Mouse (Mus musculus) C2C12 (cell line): ENCODE data around the gene Gm43517. TPM values are rescaled to one million over a fixed set of nuclear protein-coding genes. Genes with fewer than 3 reads are reported as not detected.

ENCODE experiments used
- H3K27me3 ChIP-seq: one replicate; pipeline ENCODE4 v1.6.1; 2011; ENCODE audit not compliant: control insufficient read depth, insufficient read depth, insufficient read length
- H3K36me3 ChIP-seq: one replicate; pipeline ENCODE4 v1.6.1; 2011; ENCODE audit not compliant: control insufficient read depth, insufficient read depth
- H3K4me3 ChIP-seq: one replicate; pipeline ENCODE4 v1.5.1; 2011; ENCODE audit warnings: mild to moderate bottlenecking, control low read depth; ENCODE audit not compliant: poor library complexity, insufficient read depth, severe bottlenecking
- H3K79me2 ChIP-seq: one replicate; pipeline ENCODE4 v1.6.1; 2011; ENCODE audit not compliant: control insufficient read depth, insufficient read depth
- H3K79me3 ChIP-seq: one replicate; pipeline ENCODE4 v1.6.1; 2011; ENCODE audit warnings: low read depth, control low read depth
- H3ac ChIP-seq: one replicate; pipeline ENCODE3; 2011; ENCODE audit warnings: low read depth; ENCODE audit not compliant: control insufficient read depth, insufficient read length
- CEBPB ChIP-seq: IDR thresholded peaks from one replicate; pipeline ENCODE4 v1.6.1; 2011; ENCODE audit warnings: low read depth, mild to moderate bottlenecking, control low read depth, moderate library complexity
- CTCF ChIP-seq: IDR thresholded peaks from one replicate; pipeline ENCODE4 v1.5.1; 2011; ENCODE audit not compliant: control insufficient read depth, insufficient read depth, insufficient read length
- FOSL1 ChIP-seq: IDR thresholded peaks from one replicate; pipeline ENCODE4 v1.8.0; 2011; ENCODE audit warnings: mild to moderate bottlenecking, low read length; ENCODE audit not compliant: poor library complexity, insufficient read depth, severe bottlenecking
- MAX ChIP-seq: IDR thresholded peaks from one replicate; pipeline ENCODE4 v1.6.1; 2011; ENCODE audit warnings: mild to moderate bottlenecking, control low read depth
- MYOD1 ChIP-seq: IDR thresholded peaks from one replicate; pipeline ENCODE4 v1.6.1; 2011; ENCODE audit warnings: low read depth; ENCODE audit not compliant: control insufficient read depth, insufficient read length
- MYOG ChIP-seq: IDR thresholded peaks from one replicate; pipeline ENCODE4 v1.6.1; 2011; ENCODE audit not compliant: control insufficient read depth, insufficient read length; ENCODE audit errors: extremely low read depth
- USF1 ChIP-seq: IDR thresholded peaks from one replicate; pipeline ENCODE4 v1.6.1; 2011; ENCODE audit warnings: low read depth, mild to moderate bottlenecking, control low read depth, moderate library complexity
- polyA plus RNA-seq: library from polyadenylated mRNA; unstranded; fragments of >200 nt; fragmentation: generic; extraction: Trizol; gene quantifications from one replicate; pipeline ENCODE4 v1.2.1, GENCODE M21; 2012; ENCODE audit warnings: missing spikeins

The Gm43517 gene
- polyA plus RNA-seq, 1 experiment, result not detected

GRCm38 (mm10) chr12:49398163-49398540 is 13.2 kb downstream of the Gm43517 start:
- Histone ChIP-seq H3K36me3 (no peaks in the 10 kb centered on the region), H3K79me2 (no peaks in the 10 kb centered on the region), H3K27me3 (no peaks in the 10 kb centered on the region), H3ac (no peak overlapping the region), H3K79me3 (no peaks in the 10 kb centered on the region), H3K4me3 (no peak overlapping the region)
- TF ChIP-seq MYOG, result no peak
- TF ChIP-seq CEBPB, result no peak
- no peak for TF ChIP-seq CTCF
- no peak for TF ChIP-seq MYOD1
- TF ChIP-seq FOSL1, result no peak
- TF ChIP-seq USF1, result no peak
- TF ChIP-seq MAX, result no peak

- no peak overlapping the region for H3ac ChIP-seq
- no peaks in the 10 kb centered on the region for H3K79me3 ChIP-seq
- no peak overlapping the region for H3K4me3 ChIP-seq
- H3K79me2 ChIP-seq, result no peaks in the 10 kb centered on the region
- TF ChIP-seq MYOD1 (no peak), MYOG (no peak), CEBPB (no peak), USF1 (no peak)
- H3K36me3 ChIP-seq, result no peaks in the 10 kb centered on the region
- no peaks in the 10 kb centered on the region for H3K27me3 ChIP-seq
Observed at GRCm38 (mm10) chr12:49398636-49399035, 13.7 kb downstream of the Gm43517 start.

- Histone ChIP-seq H3K27me3 (no peaks in the 10 kb centered on the region), H3K79me2 (no peaks in the 10 kb centered on the region), H3K4me3 (no peak overlapping the region), H3K79me3 (no peaks in the 10 kb centered on the region), H3ac (no peak overlapping the region), H3K36me3 (no peaks in the 10 kb centered on the region)
- no peak for TF ChIP-seq FOSL1
- no peak for TF ChIP-seq CTCF
- TF ChIP-seq MYOG, result no peak
- no peak for TF ChIP-seq MAX
Observed at GRCm38 (mm10) chr12:49399611-49400010, 14.6 kb downstream of the Gm43517 start.

- H3K36me3 ChIP-seq, result no peaks in the 10 kb centered on the region
- no peaks in the 10 kb centered on the region for H3K27me3 ChIP-seq
- TF ChIP-seq FOSL1 (no peak), USF1 (no peak), MAX (no peak), CEBPB (no peak), CTCF (no peak), MYOD1 (no peak), MYOG (no peak)
Observed at GRCm38 (mm10) chr12:49400036-49400852, 15.3 kb downstream of the Gm43517 start.

GRCm38 (mm10) chr12:49400853-49401118 is 15.8 kb downstream of the Gm43517 start:
- Histone ChIP-seq H3ac (no peak overlapping the region), H3K36me3 (no peaks in the 10 kb centered on the region), H3K27me3 (no peaks in the 10 kb centered on the region), H3K79me3 (no peaks in the 10 kb centered on the region), H3K4me3 (no peak overlapping the region), H3K79me2 (no peaks in the 10 kb centered on the region)
- no peak for TF ChIP-seq FOSL1
- TF ChIP-seq USF1, result no peak
- no peak for TF ChIP-seq MAX
- no peak for TF ChIP-seq CTCF
- no peak for TF ChIP-seq CEBPB
- TF ChIP-seq MYOG, result no peak
- no peak for TF ChIP-seq MYOD1

More at GRCm38 (mm10) chr12:49400036-49400852, 15.3 kb downstream of the Gm43517 start:
- Histone ChIP-seq H3K79me3 (no peaks in the 10 kb centered on the region), H3K4me3 (no peak overlapping the region), H3ac (no peak overlapping the region), H3K79me2 (no peaks in the 10 kb centered on the region)
